In the genomic region with DNA sequence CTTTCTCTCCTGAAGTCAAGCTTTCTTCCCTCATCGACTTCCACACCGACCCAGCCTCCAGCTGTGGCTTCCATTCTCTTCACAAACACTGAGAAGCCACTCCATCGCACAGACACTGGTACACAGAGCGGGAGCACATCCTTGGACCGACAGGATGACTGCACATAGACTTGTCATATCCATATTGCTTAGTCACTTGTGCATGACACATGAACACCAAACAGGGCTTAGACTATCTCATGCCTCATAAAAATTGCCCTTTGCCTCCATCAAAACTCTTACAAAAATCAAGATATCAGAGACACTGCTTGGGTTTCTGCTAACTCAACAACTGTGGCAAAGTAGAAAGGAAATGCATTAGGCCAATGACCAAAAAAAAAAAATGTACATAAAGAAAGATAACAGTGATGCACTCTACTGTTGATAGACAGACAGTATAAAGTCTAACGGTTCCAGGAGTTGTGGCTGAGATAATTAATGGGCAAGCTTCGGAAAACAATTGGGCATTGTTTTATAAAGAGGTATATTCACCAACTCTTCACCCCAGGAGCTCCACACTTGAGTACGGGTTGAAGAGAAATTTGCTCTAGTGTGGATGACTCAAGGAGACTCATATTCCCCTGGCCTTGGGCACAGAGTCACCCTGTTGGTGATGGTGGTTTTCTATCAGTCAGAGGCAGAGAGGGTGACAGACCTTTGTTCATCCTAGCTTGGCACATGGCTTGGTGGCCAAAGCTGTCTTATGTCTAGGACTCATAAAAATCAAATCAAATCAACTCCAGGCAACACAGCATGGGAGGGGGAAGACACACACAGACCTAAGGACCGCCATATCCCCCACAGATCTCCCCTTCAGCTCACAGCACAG, we compare ENCODE assay signal across 23 mouse cellular contexts. TPM values are rescaled to one million over a fixed set of nuclear protein-coding genes. Genes with fewer than 3 reads are reported as not detected.
A peak's percentile ranks its signal among the peaks of the same experiment; 100 is the strongest.
DNase-seq lines count a peak whose midpoint lies in the region; ATAC-seq and TF ChIP-seq lines count a peak whose summit lies in the region.
"Had no signal": no experiment of that assay in that cellular context is flagged by ENCODE, and none has a peak within 500 bp of the region (broad histone marks: within the 10 kb centered on the region; RNA-seq: fewer than 3 reads in every experiment).

No protein-coding gene starts in this region.

- no peak overlapping the region for H3K9ac ChIP-seq in embryonic facial prominence, embryonic 12.5 days
- H3K9ac ChIP-seq in MEL (ENCODE audit: control insufficient read depth, low read depth, low read length, poor library complexity, severe bottlenecking) = no peak overlapping the region
- H3K9ac ChIP-seq: embryonic facial prominence, embryonic 13.5 days; forebrain, embryonic 12.5 days; heart, embryonic 13.5 days; hindbrain, embryonic 15.5 days had no signal

- H3K4me3 ChIP-seq in embryonic facial prominence, embryonic 12.5 days = no peak overlapping the region
- H3K4me3 ChIP-seq in embryonic facial prominence, embryonic 10.5 days = no peak overlapping the region
- H3K4me3 ChIP-seq in C2C12 (ENCODE audit: insufficient read depth, poor library complexity, severe bottlenecking) (no peak overlapping the region), MEL (ENCODE audit: control insufficient read depth in 1 of 2, insufficient read depth in 1 of 2, low read depth in 2 of 2, low read length in 2 of 2) (no peak overlapping the region)
- no peak overlapping the region for H3K4me3 ChIP-seq in small intestine, adult 2 months (ENCODE audit: low read depth, low read length)
- H3K4me3 ChIP-seq: embryonic facial prominence, embryonic 13.5 days; forebrain, embryonic 12.5 days; heart, embryonic 13.5 days; hindbrain, embryonic 15.5 days had no signal

- no peaks in the 10 kb centered on the region for H3K9me3 ChIP-seq in embryonic facial prominence, embryonic 12.5 days
- H3K9me3 ChIP-seq in embryonic facial prominence, embryonic 10.5 days = no peaks in the 10 kb centered on the region
- H3K9me3 ChIP-seq in MEL (replicated peaks; ENCODE audit: insufficient read depth, low read length) = no peaks in the 10 kb centered on the region
- H3K9me3 ChIP-seq: embryonic facial prominence, embryonic 13.5 days; forebrain, embryonic 12.5 days; G1E; heart, embryonic 13.5 days; hindbrain, embryonic 15.5 days had no signal

- H3K79me3 ChIP-seq in C2C12 (ENCODE audit: low read depth) = no peaks in the 10 kb centered on the region

- H3K4me2 ChIP-seq in embryonic facial prominence, embryonic 12.5 days (replicated peaks) = no peak overlapping the region
- H3K4me2 ChIP-seq: embryonic facial prominence, embryonic 13.5 days; forebrain, embryonic 12.5 days; heart, embryonic 13.5 days; hindbrain, embryonic 15.5 days had no signal

- ATAC-seq in embryonic facial prominence, embryonic 12.5 days (ENCODE audit: insufficient number of reproducible peaks, insufficient read depth, low FRiP score, low TSS enrichment) = 0 out of 2 replicates have a peak, but pooled peaks have one; percentile 24
- ATAC-seq: activated CD4-positive, CD25-positive, alpha-beta regulatory T cell, adult 4 months; CD4-positive, CD25-positive, alpha-beta regulatory T cell, adult 4 months; forebrain, embryonic 16.5 days; Patski had no signal

- WGBS in embryonic facial prominence, embryonic 12.5 days = 78% methylated on average over 9 of the region's 9 CpGs
- 83% methylated on average over 9 of the region's 9 CpGs for WGBS in embryonic facial prominence, embryonic 10.5 days
- WGBS in small intestine, adult 2 months = 43% methylated on average over 9 of the region's 9 CpGs

- TF ChIP-seq RAD21 in MEL (IDR thresholded peaks at IDR 0.05; ENCODE audit: low read depth, low read length) = no peak

- no peaks in the 10 kb centered on the region for H3K36me3 ChIP-seq in embryonic facial prominence, embryonic 12.5 days
- H3K36me3 ChIP-seq in embryonic facial prominence, embryonic 10.5 days (replicated peaks) = 0 out of 2 replicates have a peak, but pooled peaks cover 3% of the 10 kb centered on the region
- H3K36me3 ChIP-seq in C2C12 (ENCODE audit: control insufficient read depth, insufficient read depth) (no peaks in the 10 kb centered on the region), MEL (ENCODE audit: control insufficient read depth in 1 of 2, insufficient read depth in 2 of 2, low read length in 2 of 2) (peaks cover 0 to 3% of the 10 kb centered on the region in 2 experiments; a peak in 2 of 4 replicates)
- H3K36me3 ChIP-seq in small intestine, adult 2 months (ENCODE audit: control insufficient read depth, insufficient read depth, low read length) = peaks cover 11% of the 10 kb centered on the region
- H3K36me3 ChIP-seq: embryonic facial prominence, embryonic 13.5 days; forebrain, embryonic 12.5 days; G1E; heart, embryonic 13.5 days; hindbrain, embryonic 15.5 days had no signal

- no peak for DNase-seq in embryonic facial prominence, embryonic 10.5 days (ENCODE audit: low spot score)
- peak; percentile 19 for DNase-seq in MEL (ENCODE audit: low read depth, low spot score)
- DNase-seq in frontal cortex, postnatal 14 days (ENCODE audit: low spot score in 2 of 2) = no peak
- DNase-seq: adrenal gland, postnatal 10 days; cerebellum, adult 2 months; cerebellum, postnatal 10 days; embryo, embryonic 11 days; gastrocnemius, postnatal 14 days; heart, postnatal 36 days; kidney, adult 18-20 months had no signal

- H3K27ac ChIP-seq in embryonic facial prominence, embryonic 12.5 days = no peak overlapping the region
- H3K27ac ChIP-seq in embryonic facial prominence, embryonic 10.5 days (replicated peaks) = no peak overlapping the region
- H3K27ac ChIP-seq in MEL (ENCODE audit: control insufficient read depth, low read depth, low read length) = no peak overlapping the region
- peak overlapping the region; percentile 68 for H3K27ac ChIP-seq in small intestine, adult 2 months (ENCODE audit: insufficient read depth, low read depth, low read length)
- H3K27ac ChIP-seq: embryonic facial prominence, embryonic 13.5 days; forebrain, embryonic 12.5 days; heart, embryonic 13.5 days; hindbrain, embryonic 15.5 days had no signal

- no peaks in the 10 kb centered on the region for H3K27me3 ChIP-seq in embryonic facial prominence, embryonic 12.5 days
- no peaks in the 10 kb centered on the region for H3K27me3 ChIP-seq in embryonic facial prominence, embryonic 10.5 days (replicated peaks; ENCODE audit: low read depth, poor library complexity, severe bottlenecking)
- no peaks in the 10 kb centered on the region for H3K27me3 ChIP-seq in C2C12 (ENCODE audit: control insufficient read depth, insufficient read depth, insufficient read length)
- no peaks in the 10 kb centered on the region for H3K27me3 ChIP-seq in MEL (ENCODE audit: control insufficient read depth in 1 of 2, insufficient read depth in 2 of 2, low read length in 2 of 2)
- no peaks in the 10 kb centered on the region for H3K27me3 ChIP-seq in small intestine, adult 2 months (ENCODE audit: control insufficient read depth, insufficient read depth, low read length)
- H3K27me3 ChIP-seq: embryonic facial prominence, embryonic 13.5 days; forebrain, embryonic 12.5 days; heart, embryonic 13.5 days; hindbrain, embryonic 15.5 days; Patski had no signal

- TF ChIP-seq CTCF in C2C12 (IDR thresholded peaks at IDR 0.05; ENCODE audit: control insufficient read depth, insufficient read depth, insufficient read length) (no peak), MEL (IDR thresholded peaks at IDR 0.05 in 2 of 3, conservative IDR thresholded peaks at IDR 0.05 in 1 of 3; ENCODE audit: control insufficient read depth in 1 of 3, insufficient read depth in 1 of 3, low read depth in 2 of 3, low read length in 3 of 3, poor library complexity in 1 of 3, severe bottlenecking in 1 of 3) (no peak)
- TF ChIP-seq CTCF in small intestine, adult 2 months (IDR thresholded peaks at IDR 0.05; ENCODE audit: extremely low read depth, insufficient read length, insufficient replicate concordance, low read depth, low read length) = no peak

- H3ac ChIP-seq in C2C12 (ENCODE audit: control insufficient read depth, insufficient read length, low read depth) = no peak overlapping the region

- TF ChIP-seq POLR2A in MEL (IDR thresholded peaks at IDR 0.05; ENCODE audit: control insufficient read depth in 1 of 2, insufficient read depth in 1 of 2, low read depth in 1 of 2, low read length in 2 of 2, poor library complexity in 1 of 2) = no peak
- TF ChIP-seq POLR2A in small intestine, adult 2 months (IDR thresholded peaks at IDR 0.05; ENCODE audit: low read depth, low read length) = no peak

- peaks cover under 1% of the 10 kb centered on the region; the same call in 1 of the 2 replicates for H3K4me1 ChIP-seq in embryonic facial prominence, embryonic 12.5 days
- H3K4me1 ChIP-seq in embryonic facial prominence, embryonic 10.5 days = peaks cover 3% of the 10 kb centered on the region
- peaks cover 6 to 20% of the 10 kb centered on the region in 2 experiments; a peak in 3 of 4 replicates for H3K4me1 ChIP-seq in MEL (ENCODE audit: control insufficient read depth in 1 of 2, insufficient read depth in 2 of 2, low read length in 2 of 2)
- H3K4me1 ChIP-seq in small intestine, adult 2 months (ENCODE audit: control insufficient read depth, insufficient read depth, insufficient read length, low read length) = peaks cover 45% of the 10 kb centered on the region
- H3K4me1 ChIP-seq: forebrain, embryonic 12.5 days; heart, embryonic 13.5 days; hindbrain, embryonic 15.5 days had no signal

- H3K79me2 ChIP-seq in C2C12 (ENCODE audit: control insufficient read depth, insufficient read depth) = no peaks in the 10 kb centered on the region
- no peaks in the 10 kb centered on the region for H3K79me2 ChIP-seq in MEL (ENCODE audit: control insufficient read depth, insufficient read depth, low read length, poor library complexity)

- peak; percentile 49 to 68; a peak in 3 of 4 replicates for TF ChIP-seq EP300 in MEL (IDR thresholded peaks at IDR 0.05; ENCODE audit: low read depth in 1 of 2, low read length in 2 of 2)

RNA-seq across cellular contexts. Expression of a gene that starts 29.6 kb away (rescaled TPM):
- 85.4 and 86.9 TPM in 2 replicates for polyA plus RNA-seq in embryonic facial prominence, embryonic 12.5 days (2016; fragmentation: Nextera tagmentation; extraction: Ambion mirVana)
- polyA plus RNA-seq in embryonic facial prominence, embryonic 10.5 days (2016; fragmentation: Nextera tagmentation; extraction: Ambion mirVana) = 83.6 and 93.1 TPM in 2 replicates
- 19.4 TPM for polyA plus RNA-seq in C2C12 (2012; fragmentation: generic; extraction: Trizol)
- total RNA-seq in MEL (2012; rRNA removed) = 43.0 and 47.2 TPM in 2 replicates
- 10 to 100 TPM in 1 of 2 experiments, not detected in 1; 71.6 TPM for polyA plus RNA-seq in MEL (2012; ENCODE audit: insufficient read depth in 1 of 2, insufficient read length in 2 of 2, low read depth in 1 of 2, low replicate concordance in 2 of 2, missing spikeins in 1 of 2)
- 4.3 and 9.1 TPM in 2 replicates for polyA plus RNA-seq in small intestine, adult 2 months (2012; rRNA removed)

RNA-seq across cellular contexts. Expression of a gene that starts 30.6 kb away (rescaled TPM):
- 5.8 and 7.5 TPM in 2 replicates for polyA plus RNA-seq in embryonic facial prominence, embryonic 12.5 days (2016; fragmentation: Nextera tagmentation; extraction: Ambion mirVana)
- polyA plus RNA-seq in embryonic facial prominence, embryonic 10.5 days (2016; fragmentation: Nextera tagmentation; extraction: Ambion mirVana) = 6.2 and 6.5 TPM in 2 replicates
- 0.42 TPM for polyA plus RNA-seq in C2C12 (2012; fragmentation: generic; extraction: Trizol)
- 0.23 and 0.31 TPM in 2 replicates for total RNA-seq in MEL (2012; rRNA removed)
- polyA plus RNA-seq in MEL (2012; ENCODE audit: insufficient read depth in 1 of 2, insufficient read length in 2 of 2, low read depth in 1 of 2, low replicate concordance in 2 of 2, missing spikeins in 1 of 2) = under 1 TPM in 1 of 2 experiments, not detected in 1; 0.58 TPM
- 7.4 and 23.3 TPM in 2 replicates for polyA plus RNA-seq in small intestine, adult 2 months (2012; rRNA removed)
- total RNA-seq: common myeloid progenitor, adult 5-6 weeks had no signal
- polyA plus RNA-seq: G1E had no signal
